Mouse (Mus musculus) lung, embryonic 14.5 days (tissue): ENCODE data around the gene Il23a. TPM values are rescaled to one million over a fixed set of nuclear protein-coding genes. Genes with fewer than 3 reads are reported as not detected.

Experiments used
- ATAC-seq: fragments of 200-750 bp; cut with Nextera tagmentation; 2 replicates; pipeline ENCODE4 v1.8.0; 2017; ENCODE audit warnings: mild to moderate bottlenecking, moderate TSS enrichment, moderate library complexity; ENCODE audit not compliant: insufficient read depth
- DNase-seq: peaks from one replicate; pipeline ENCODE4 v3.0.0-alpha.2; 2015
- H3K27ac ChIP-seq: fragments of 300-500 bp; sonication (generic); 2 replicates; pipeline ENCODE4 v1.5.1; 2014; ENCODE audit warnings: low read depth, mild to moderate bottlenecking, moderate library complexity
- H3K27me3 ChIP-seq: fragments of 300-500 bp; sonication (generic); 2 replicates; pipeline ENCODE4 v1.6.1; 2014; ENCODE audit warnings: low read length, control low read depth; ENCODE audit not compliant: insufficient read depth
- H3K36me3 ChIP-seq: fragments of 300-500 bp; sonication (generic); 2 replicates; pipeline ENCODE4 v1.6.1; 2014; ENCODE audit warnings: control low read depth; ENCODE audit not compliant: insufficient read depth
- H3K4me1 ChIP-seq: fragments of 300-500 bp; sonication (generic); 2 replicates; pipeline ENCODE4 v1.6.1; 2014; ENCODE audit warnings: antibody characterized with exemption, control low read depth; ENCODE audit not compliant: insufficient read depth
- H3K4me2 ChIP-seq: fragments of 300-500 bp; sonication (generic); 2 replicates; pipeline ENCODE4 v1.6.1; 2014; ENCODE audit warnings: mild to moderate bottlenecking
- H3K4me3 ChIP-seq: fragments of 300-500 bp; sonication (generic); 2 replicates; pipeline ENCODE4 v1.5.1; 2014; ENCODE audit warnings: low read depth, low read length
- H3K9ac ChIP-seq: fragments of 300-500 bp; sonication (generic); 2 replicates; pipeline ENCODE4 v1.6.1; 2014
- H3K9me3 ChIP-seq: fragments of 300-500 bp; sonication (generic); 2 replicates; pipeline ENCODE4 v1.6.1; 2016; ENCODE audit warnings: low read depth, low read length, control low read depth
- CTCF ChIP-seq: IDR thresholded peaks from 2 replicates; pipeline ENCODE4 v1.5.1; 2016; ENCODE audit warnings: antibody characterized with exemption, low read depth
- WGBS: fragments of 180-500 bp; shearing (Covaris S2); extraction: QIAGEN DNeasy Blood & Tissue Kit; methylation state at CpG from one replicate; pipeline ENCODE4 v1.1.7; 2014; 5-methylcytosine and 5-hydroxymethylcytosine counted together
- polyA plus RNA-seq: library from polyadenylated mRNA; unstranded; fragments of >200 nt; fragmentation: Nextera tagmentation; extraction: Ambion mirVana; gene quantifications from 2 replicates; pipeline ENCODE4 v1.2.1, GENCODE M21; 2014

The Il23a gene
- polyA plus RNA-seq, 1 experiment from 2014 or later = 0.17 TPM

DNA sequence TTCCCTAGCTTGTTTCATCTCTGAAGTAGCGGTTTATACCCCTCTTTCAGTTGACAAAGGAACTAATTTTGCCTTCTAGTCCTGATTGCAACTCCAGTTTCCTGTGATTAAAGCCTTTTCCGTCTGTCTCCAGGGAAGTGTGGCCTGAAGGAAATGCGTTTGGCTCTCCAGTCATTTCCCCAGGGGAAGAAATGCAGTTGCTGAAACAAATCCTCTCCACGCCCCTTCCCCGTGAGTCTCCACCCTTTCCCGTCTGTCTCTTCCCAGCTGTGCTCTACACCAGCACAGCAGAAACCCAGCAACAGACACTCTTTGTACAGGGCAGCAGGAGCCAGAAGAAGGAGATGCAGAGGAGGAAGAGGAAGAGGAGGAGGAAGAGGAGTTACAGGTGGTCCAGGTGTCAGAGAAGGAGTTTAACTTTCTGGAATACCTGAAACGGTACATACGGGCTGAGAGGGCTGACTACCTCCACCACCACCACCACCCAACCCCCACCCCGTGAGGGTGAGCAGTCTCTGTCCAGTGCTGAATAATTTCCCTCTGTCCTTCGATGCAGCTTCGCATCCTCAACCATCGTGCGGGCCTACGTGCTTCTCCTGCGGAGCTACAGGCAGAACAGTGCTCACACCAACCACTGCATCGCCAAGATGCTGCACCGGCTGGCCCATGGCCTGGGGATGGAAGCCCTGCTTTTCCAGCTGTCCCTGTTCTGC, 51.4 kb downstream of the Il23a start:
- no peaks in the 10 kb centered on the region for H3K4me1 ChIP-seq
- no peaks in the 10 kb centered on the region for H3K27me3 ChIP-seq
- 78% methylated on average over 17 of the region's 17 CpGs for WGBS
- no peaks in the 10 kb centered on the region for H3K9me3 ChIP-seq
- peak overlapping the region; percentile 71; the same call in 1 of the 2 replicates for H3K27ac ChIP-seq
- TF ChIP-seq CTCF = no peak
- H3K36me3 ChIP-seq = peaks cover 99% of the 10 kb centered on the region
- no peak overlapping the region for H3K9ac ChIP-seq
- DNase-seq (peak; percentile 65), ATAC-seq (no peak)
- peak overlapping the region; percentile 38 for H3K4me2 ChIP-seq
- H3K4me3 ChIP-seq = no peak overlapping the region

Other genes with a start within 250 kb of the Il23a start
- 548 and 570 TPM in 2 replicates for gene Ptges3, start 239.8 kb downstream of the Il23a start, polyA plus RNA-seq
- gene Atp5b, start 215.5 kb downstream of the Il23a start, polyA plus RNA-seq = 2,183 and 2,273 TPM in 2 replicates
- 23.9 and 26.2 TPM in 2 replicates for gene Baz2a, start 207.2 kb downstream of the Il23a start, polyA plus RNA-seq
- 26.5 and 27.6 TPM in 2 replicates for gene Rbms2, start 118.5 kb downstream of the Il23a start, polyA plus RNA-seq
- gene Gls2, start 104.3 kb downstream of the Il23a start, polyA plus RNA-seq = 1.8 and 2.3 TPM in 2 replicates
- gene Spryd4, start 86.9 kb downstream of the Il23a start, polyA plus RNA-seq = 27.3 and 29.9 TPM in 2 replicates
- not detected in 2 replicates for gene Mip, start 72.9 kb downstream of the Il23a start, polyA plus RNA-seq
- gene Timeless, start 66.7 kb downstream of the Il23a start, polyA plus RNA-seq = 70.2 and 71.5 TPM in 2 replicates
- 0.18 and 0.67 TPM in 2 replicates for gene Apon, start 44.7 kb downstream of the Il23a start, polyA plus RNA-seq
- gene Apof, start 30.1 kb downstream of the Il23a start, polyA plus RNA-seq = not detected in 2 replicates
- 13.1 and 13.8 TPM in 2 replicates for gene Stat2, start 28.2 kb downstream of the Il23a start, polyA plus RNA-seq
- 33.4 and 36.2 TPM in 2 replicates for gene Pan2, start 4.6 kb upstream of the Il23a start, polyA plus RNA-seq
- 317 and 336 TPM in 2 replicates for gene Cnpy2, start 23.7 kb upstream of the Il23a start, polyA plus RNA-seq
- gene Cs, start 39.0 kb upstream of the Il23a start, polyA plus RNA-seq = 205 and 211 TPM in 2 replicates
- gene Coq10a, start 70.2 kb upstream of the Il23a start, polyA plus RNA-seq = 12.8 and 14.5 TPM in 2 replicates
- 15.8 and 17.0 TPM in 2 replicates for gene Ankrd52, start 78.4 kb upstream of the Il23a start, polyA plus RNA-seq
- gene Slc39a5, start 102.5 kb upstream of the Il23a start, polyA plus RNA-seq = 0.18 TPM in 1 of 2 replicates, not detected in the other
- gene Nabp2, start 112.7 kb upstream of the Il23a start, polyA plus RNA-seq = 77.1 and 83.1 TPM in 2 replicates
- gene Rnf41, start 112.9 kb upstream of the Il23a start, polyA plus RNA-seq = 32.8 and 33.5 TPM in 2 replicates
- gene Smarcc2, start 160.5 kb upstream of the Il23a start, polyA plus RNA-seq = 81.1 and 89.6 TPM in 2 replicates
- gene Myl6, start 195.4 kb upstream of the Il23a start, polyA plus RNA-seq = 1,221 and 1,238 TPM in 2 replicates
- 3.0 and 4.4 TPM in 2 replicates for gene Myl6b, start 199.9 kb upstream of the Il23a start, polyA plus RNA-seq
- gene Esyt1, start 227.1 kb upstream of the Il23a start, polyA plus RNA-seq = 21.5 and 23.0 TPM in 2 replicates
- gene Zc3h10, start 249.0 kb upstream of the Il23a start, polyA plus RNA-seq = 11.0 and 14.5 TPM in 2 replicates